Mouse (Mus musculus) gastrocnemius, postnatal 14 days (tissue): Measurements from ENCODE around the gene Rpl15. TPM values are rescaled to one million over a fixed set of nuclear protein-coding genes. Genes with fewer than 3 reads are reported as not detected.
"Not testable (repeated sequence)": the region's sequence is repeated elsewhere in the genome, so short reads cannot be mapped to it uniquely, and the experiment has no call there.

Experiments used
- DNase-seq: peaks from one replicate; pipeline ENCODE4 v3.0.0; 2021; ENCODE audit warnings: mixed read lengths
- intact Hi-C: fragments of 180-260 bp; cut with DNase I; formaldehyde crosslinking; loops from one replicate; pipeline ENCODE4 v1.15.1; 2025; ENCODE audit warnings: low total_unique reads
- total RNA-seq, 2 experiments: library from RNA; stranded (reverse); gene quantifications; 2 replicates each; pipeline ENCODE4 v1.2.3; 2021

Gene Rpl15
- total RNA-seq, 2 experiments from 2014 or later, result 678 to 745 TPM

DNA sequence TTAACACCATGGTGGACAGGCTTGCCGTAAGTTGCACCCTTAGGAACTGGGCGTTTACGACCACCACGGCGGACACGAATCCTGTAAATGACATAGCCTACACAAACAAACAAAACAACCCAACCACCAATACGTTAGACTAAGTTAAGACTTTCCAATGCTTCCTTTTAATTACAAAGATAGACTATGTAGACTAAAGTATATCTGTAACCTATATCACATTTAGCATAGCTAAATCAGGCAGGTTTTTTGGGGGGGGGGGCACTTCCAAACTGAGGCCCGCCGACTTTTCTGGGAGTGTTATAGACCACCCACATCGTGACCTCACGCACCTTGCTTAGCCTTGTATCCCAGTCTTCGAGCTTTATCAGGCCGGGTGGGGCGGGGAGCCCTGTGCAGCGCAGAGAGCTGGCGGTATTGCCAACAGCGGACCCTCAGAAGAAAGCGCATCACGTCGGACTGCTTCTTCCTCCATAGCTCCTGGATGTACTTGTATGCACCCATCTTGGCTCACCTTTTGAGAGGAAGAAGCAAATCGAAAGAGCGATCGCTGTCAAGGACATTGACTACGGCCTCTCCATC is 1.2 kb downstream of the Rpl15 start:
- intact Hi-C loops, DNase-seq: not testable (repeated sequence)

DNA sequence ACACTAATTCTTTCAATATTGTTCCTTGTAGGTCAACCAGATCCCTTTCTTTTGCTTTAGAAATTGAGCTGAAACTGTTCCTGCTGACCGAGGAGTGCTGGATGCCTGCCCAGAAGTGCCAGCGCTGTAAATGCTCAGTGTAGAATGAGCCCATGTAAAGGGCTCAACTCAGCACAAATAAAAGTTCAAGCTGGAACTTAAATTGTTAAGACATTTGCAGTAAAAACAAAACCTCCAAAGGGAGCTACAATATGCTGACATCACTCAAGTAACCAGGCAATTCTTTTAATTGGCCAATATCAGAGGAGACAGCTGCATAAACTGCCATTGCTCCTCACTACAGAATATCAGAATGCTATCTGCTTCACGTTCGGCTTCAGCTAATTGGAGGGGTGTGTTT is 7.8 kb downstream of the Rpl15 start:
- intact Hi-C loops, result no loop called here
- DNase-seq, result peak; percentile 13

DNA sequence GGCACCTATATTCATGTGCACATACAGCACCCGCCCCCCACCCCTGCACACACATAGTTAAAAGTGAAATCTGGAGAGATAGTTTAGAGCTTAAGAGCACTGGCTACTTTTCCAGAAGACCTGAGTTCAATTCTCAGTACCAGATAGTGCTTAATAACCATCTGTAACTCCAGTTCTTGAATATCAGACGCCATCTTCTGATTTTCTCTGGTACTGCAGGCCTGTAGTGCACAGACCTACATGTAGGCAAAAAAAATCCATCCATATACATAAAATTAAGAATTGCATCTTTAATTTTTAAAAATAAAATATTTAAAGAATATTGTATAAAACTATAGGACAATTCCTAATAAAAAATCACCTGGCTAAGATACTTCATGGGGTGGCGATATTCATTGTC is 10.0 kb downstream of the Rpl15 start:
- no peak for DNase-seq
- intact Hi-C loops, result no loop called here

DNA sequence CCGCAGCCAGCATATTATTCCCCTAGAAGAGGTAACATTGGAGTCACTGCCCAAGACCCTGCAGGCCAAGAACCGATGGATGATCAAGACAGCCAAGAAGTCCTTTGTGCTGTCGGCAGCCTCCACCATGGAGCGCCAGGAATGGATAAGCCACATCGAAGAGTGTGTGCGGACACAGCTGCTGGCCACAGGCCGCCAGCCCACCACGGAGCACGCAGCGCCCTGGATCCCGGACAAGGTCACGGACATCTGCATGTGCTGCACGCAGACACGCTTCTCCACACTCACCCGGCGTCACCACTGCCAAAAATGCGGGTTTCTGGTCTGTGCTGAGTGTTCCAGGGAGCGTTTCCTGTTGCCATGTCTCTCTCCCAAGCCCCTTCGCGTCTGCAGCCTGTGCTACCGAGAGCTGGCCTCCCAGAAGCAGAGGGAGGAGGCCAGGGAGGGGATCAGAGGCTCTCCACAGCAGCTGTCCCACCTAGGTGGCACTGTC is 28.5 kb downstream of the Rpl15 start:
- intact Hi-C loops, result no loop called here
- DNase-seq, result peak; percentile 8

DNA sequence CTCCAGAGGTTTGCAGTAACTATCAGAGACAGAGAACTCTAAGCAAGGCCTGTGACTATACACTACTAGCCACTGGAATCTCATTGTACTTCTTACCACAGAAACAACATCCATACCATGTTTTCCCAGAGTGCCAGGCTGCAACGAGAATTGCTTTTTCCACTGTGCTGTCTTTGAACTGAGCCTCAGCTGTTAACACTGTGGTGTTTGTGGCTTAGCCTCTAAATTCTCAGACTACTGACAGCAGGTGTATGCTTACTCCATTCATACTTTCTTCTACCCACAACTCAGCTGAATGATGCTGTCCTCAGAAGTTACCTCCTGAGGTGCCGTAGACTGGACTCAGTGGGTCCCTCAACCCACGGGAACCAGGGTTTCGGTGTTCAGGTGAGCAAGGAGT is 29.4 kb downstream of the Rpl15 start:
- no peak for DNase-seq
- intact Hi-C loops, result no loop called here

DNA sequence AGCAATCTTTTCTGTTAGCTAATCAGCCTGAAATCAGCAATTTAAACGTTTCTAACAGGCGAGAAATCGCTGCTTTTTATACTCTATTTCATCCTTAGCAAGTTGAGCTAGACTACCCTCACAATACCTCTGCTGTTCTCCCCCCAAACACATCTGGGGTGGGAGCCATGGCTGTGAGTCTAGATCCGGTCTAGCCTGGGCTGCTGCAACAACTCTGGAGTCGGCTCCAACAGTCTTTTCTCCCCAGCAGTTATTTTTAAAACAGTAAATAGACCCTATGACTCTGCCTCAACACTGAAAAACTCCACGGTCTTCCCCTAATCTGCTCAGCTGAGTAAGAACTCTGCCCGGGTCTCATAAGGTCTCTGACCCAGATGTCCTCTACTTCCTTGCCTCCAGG is 31.1 kb downstream of the Rpl15 start:
- no peak for DNase-seq
- intact Hi-C loops, result no loop called here

DNA sequence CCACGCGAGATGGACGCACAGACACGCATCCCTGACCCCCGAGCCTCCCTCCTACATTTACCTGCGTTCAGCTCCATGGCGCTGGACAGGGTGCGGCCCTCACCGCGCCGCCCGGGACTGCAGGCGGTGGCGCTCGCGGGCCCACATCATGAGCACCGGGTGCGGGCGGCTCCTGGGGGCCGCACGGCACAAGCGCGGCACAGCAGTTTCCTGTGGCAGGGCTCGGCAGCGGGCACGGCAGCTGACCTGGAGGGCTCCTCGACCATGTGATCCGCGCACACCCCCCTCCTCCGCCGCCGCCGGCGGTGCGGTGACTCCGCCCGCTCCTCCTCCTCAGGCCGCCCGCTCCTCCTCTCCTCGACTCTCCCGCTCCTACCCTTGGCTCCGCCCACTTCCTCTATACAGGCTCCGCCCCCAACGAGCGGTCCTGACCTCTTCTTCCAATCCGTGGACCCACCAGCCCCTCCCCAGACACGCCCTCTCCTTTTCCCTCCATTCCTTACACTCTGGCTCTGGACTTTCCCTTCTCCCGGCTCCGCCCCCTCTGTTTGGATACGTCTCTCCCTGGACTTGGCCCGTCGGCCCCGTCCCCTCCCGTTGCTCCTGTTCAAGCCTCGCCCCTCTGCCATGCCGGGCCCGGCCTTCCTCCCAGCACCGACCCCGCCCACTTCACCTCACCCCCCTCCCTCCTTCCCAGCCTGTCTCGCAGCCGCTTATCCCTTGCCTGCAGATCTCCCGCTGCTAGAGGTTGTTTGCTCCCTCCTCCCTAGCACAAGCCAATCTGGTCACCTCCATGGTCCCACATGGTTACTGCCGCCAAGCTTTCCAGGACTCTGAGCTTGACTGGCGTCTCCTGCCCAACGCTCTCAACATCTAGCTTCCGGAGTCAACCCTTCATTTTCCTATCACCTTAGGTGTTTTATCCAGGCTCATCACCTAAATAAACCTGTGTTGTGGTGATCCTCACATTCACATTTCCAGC is 32.1 kb downstream of the Rpl15 start, which contains the start of gene Nr1d2:
Nr1d2 (minus strand) TSS at position 378 of the 982 bp plus-strand sequence.
- peak; percentile 99 for DNase-seq
- intact Hi-C loops, result no loop called here

DNA sequence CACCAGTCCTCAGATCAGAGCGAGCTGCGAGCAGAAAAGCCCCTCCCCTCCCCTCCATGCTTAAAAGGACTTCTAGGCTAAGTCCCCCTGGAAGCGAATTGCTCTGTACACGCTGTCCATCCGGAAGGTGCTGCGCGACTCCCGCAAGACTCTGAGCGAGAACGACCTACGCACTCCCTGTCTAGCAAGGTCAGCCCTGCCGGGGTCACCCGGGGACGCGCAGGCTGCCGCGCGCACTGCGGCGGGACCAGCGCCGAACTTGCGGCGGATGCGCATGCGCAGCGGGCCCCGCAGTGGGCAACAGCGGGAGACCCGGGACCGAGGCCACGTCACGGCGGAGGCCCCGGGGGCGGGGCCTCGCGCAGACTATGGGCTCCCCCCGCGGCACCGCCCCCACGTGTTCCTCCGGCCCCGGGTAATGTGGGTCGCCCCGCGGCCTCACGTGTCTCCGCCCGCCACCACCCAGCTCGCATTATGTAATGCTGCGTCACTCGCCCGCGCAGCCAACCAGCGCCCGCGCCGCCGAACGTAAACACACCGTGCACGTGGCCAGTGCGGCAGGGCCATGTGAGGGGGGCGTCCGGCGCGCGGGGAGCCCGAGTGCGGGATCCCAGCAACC is 33.0 kb downstream of the Rpl15 start:
- peak; percentile 99 for DNase-seq
- intact Hi-C loops, result no loop called here

DNA sequence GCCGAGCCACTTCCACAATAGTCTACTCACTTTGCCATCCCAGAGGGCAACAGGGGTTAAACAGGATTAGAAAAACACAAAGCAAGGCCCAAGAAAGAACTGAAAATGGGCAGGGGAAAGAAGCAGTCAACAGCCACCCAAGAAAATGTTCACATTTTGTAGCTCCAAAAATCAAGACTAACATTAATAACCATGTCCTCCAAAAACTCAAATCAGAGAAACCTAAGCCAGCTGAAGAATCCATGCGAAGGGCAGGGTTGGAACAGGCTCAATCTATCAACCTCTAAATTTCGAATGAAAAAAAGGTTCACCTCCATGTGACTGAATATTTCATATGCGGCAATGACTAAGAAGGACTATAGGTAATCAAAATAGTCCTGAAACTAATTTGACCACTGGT is 33.8 kb downstream of the Rpl15 start:
- intact Hi-C loops, result no loop called here
- DNase-seq, result no peak

DNA sequence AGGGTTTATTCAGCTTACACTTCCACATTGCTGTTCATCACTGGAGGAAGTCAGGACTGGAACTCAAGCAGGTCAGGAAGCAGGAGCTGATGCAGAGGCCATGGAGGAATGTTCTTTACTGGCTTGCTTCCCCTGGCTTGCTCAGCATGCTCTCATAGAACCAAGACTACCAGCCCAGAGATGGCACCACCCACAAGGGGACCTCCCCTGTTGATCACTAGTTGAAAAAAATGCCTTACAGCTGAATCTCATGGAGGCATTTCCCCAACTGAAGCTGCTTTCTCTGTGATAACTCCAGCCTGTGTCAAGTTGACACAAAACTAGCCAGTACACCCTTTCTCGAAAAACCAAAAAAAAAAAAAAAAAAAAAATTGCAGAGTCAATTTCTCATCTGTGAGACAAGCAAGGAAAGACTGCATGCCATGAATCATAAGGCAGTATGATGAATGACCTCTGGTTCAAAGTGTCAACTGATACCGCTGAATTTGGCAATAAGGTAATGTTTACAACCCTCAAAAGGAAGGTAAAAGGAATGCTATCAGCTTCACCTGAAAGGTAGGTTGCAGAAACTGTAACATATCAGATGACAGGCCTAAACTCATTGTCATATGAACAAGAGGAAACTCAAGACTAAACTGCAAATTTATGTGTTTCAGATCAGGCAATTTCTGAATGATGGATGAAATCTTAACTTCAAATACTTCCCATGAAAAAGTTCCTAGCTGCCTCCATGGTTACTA is 34.5 kb downstream of the Rpl15 start:
- DNase-seq, intact Hi-C loops: not testable (repeated sequence)

DNA sequence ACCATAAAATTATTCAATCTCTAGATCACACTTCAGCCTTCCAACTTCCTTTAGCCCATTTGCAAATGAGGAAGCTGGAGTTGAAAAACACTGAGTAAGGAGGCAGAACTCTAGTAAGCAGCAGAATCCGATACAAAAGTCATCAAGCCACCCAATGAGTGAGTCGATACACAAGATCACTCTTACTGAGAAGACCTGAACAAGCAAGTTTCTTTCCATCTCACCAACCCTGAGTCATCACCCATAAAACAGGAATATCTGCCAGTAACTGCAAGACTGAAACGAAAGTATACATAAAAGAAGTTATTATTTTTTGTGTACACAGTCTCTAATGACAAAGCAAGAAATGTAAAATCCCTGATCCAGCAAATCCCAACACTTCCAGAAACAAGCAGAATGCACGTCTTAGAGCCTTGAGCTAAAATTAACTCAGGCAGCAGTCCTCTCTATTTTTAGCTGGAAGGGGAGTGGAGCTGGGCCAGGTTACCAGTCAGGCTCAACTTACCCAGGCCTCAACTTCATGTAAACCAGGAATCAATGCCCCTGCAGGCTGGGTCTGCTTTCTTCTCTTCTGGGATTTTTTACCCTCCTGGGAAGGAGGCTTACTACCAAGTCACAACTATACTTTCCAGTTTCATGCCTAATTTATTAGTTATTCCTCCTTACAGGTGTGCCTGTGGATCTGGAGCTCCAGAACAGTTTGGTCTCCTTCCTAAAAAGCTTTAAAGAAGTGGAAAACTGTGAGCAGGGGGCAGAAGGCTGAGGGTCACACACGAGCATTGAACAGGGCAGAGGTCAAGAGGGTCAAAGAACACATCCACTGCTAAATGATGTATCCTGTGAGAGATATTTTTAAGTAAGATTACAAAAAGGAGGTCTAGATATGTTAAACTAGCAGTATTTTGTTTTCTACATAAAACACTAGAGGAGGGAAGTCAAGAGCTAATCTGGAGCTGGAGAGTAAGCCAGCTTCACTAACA is 36.9 kb downstream of the Rpl15 start:
- peak; percentile 46 for DNase-seq
- intact Hi-C loops, result no loop called here

DNA sequence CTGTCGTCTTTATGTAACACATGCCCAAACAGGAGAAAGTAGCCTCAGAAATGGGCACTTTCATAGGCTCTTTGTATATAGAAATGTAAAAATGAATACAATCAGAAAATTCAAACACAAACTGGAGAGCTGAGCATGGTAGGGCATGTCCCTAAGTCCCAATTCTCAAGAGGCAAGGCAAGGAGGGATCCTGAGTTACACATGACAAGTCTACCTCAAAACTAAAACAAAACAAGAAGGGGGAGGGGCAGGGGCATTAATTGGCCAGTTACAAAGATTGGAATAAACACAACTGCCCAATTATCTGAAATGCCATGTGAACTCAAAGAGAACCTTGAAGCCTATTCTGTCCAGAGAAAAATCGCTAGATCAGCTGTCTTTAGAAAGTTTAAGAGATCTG is 38.1 kb downstream of the Rpl15 start:
- intact Hi-C loops, result no loop called here

DNA sequence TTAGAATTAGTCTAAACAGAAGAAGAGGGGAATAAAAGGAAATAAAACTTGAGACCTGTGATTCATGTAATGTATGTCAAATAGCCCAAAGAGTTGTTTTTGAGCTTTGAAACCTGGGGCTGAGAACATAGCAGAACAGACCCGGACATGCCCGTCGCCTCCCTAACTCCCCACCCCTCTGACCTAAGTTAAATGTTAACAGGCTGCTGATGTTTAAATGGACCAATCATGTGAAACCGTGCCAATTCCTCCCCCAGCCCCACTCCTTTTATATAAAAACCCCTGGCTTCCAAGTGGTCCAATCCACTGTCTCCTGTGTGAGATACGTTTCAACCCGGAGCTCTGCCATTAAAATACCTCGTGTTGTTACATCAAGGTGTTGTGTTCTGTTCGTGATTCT is 39.3 kb downstream of the Rpl15 start:
- intact Hi-C loops, DNase-seq: not testable (repeated sequence)

More for the DNA sequence above, 38.1 kb downstream of the Rpl15 start:
- no peak for DNase-seq

DNA sequence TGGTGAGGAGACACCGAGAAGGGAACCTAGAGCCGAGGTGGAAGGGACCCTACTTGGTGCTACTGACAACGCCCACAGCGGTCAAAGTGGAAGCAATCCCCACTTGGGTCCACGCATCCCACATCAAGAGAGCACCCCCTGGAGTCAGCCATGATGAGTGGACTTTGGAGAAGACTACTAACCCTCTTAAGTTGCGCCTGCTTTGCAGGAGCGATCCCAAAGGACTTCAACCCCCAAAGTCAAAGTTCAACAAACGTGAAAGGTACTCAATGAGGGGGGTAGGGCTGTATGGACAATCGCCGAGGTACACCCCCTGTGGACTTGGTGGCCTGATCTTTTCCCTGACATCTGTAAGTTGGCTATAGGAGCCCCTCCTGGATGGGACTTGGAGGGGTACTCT is 41.4 kb downstream of the Rpl15 start:
- intact Hi-C loops, DNase-seq: not testable (repeated sequence)

DNA sequence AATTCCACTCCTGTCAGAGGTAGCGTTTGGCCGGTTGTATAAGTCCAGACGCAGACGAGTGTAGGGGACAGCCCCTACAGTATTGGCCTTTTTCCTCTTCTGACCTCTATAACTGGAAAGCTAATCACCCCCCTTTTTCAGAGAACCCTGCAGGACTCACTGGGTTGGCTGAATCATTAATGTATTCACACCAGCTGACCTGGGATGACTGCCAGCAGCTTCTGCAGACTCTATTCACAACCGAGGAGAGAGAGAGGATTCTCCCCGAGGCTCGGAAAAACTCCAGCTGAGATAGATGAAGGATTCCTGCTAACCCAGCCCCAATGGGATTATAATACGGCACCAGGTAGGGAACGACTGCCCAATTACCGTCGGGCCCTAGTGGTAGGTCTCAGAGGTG is 45.0 kb downstream of the Rpl15 start:
- DNase-seq, intact Hi-C loops: not testable (repeated sequence)

DNA sequence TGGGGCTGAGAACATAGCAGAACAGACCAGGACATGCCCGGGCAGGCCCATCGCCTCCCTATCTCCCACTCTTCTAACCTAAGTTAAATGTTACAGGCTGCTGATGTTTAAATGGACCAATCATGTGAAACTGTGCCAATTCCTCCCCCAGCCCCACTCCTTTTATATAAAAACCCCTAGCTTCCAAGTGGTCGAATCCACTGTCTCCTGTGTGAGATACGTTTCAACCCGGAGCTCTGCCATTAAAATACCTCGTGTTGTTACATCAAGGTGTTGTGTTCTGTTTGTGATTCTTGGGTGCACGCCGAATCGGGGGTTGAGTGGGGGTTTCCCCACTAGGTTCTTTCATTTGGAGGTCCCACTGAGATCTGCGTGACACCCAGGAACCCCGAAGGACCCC is 45.8 kb downstream of the Rpl15 start:
- intact Hi-C loops, DNase-seq: not testable (repeated sequence)

DNA sequence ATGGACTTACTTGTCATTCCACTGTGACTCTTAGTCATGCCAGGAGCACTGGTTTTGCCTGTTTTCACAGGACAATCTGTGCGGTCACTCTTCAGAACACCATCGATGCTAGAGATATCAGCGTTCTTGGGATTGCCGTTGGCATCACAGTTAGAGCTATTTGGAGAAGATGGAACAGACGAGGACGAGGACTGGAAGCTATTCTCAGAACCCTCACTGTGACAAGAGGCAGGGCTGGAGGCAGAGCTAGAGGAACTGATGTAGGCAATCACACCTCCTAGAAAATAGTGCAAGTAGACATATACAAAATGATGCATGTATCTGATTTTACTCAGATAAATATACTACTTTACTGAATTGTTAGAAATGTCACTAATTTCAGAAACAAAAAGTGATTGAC is 49.2 kb downstream of the Rpl15 start:
- intact Hi-C loops, result no loop called here
- DNase-seq, result no peak
